Mouse (Mus musculus): Measurements from ENCODE around the gene Dpm2.
A peak's percentile ranks its signal among the peaks of the same experiment; 100 is the strongest.

Gene Dpm2

GRCm38 (mm10) chr2:32547380-32547779 is 23.3 kb upstream of the Dpm2 start:
- DNase-seq (ENCODE audit: low spot score in 2 of 2): no peak

GRCm38 (mm10) chr2:32547964-32548739 is 22.5 kb upstream of the Dpm2 start:
- DNase-seq (ENCODE audit: low spot score in 2 of 2): no peak

DNA sequence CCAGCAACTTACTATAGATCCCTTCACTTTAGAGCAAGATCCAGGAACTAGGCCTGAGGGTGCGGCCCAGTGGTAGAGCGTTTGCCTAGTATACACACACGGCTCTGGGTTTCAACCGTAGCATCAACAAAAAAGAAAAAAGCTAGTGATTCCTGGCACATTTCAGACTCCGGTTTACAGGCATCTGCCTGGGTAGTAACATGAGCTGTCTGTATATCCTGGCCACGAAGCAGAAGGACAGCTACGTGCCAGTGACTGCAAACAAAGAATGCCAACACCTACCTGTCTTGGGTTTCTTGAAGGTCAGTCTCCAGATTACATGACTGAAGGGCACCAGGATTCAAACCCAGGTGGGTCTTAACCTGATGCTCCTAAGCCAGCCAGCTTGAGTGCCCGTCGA is 21.5 kb upstream of the Dpm2 start:
- DNase-seq (ENCODE audit: low spot score in 2 of 2): no peak

- DNase-seq (ENCODE audit: low spot score in 2 of 2): peak; percentile 75 to 81
Observed at GRCm38 (mm10) chr2:32549764-32550163, 20.9 kb upstream of the Dpm2 start.

DNA sequence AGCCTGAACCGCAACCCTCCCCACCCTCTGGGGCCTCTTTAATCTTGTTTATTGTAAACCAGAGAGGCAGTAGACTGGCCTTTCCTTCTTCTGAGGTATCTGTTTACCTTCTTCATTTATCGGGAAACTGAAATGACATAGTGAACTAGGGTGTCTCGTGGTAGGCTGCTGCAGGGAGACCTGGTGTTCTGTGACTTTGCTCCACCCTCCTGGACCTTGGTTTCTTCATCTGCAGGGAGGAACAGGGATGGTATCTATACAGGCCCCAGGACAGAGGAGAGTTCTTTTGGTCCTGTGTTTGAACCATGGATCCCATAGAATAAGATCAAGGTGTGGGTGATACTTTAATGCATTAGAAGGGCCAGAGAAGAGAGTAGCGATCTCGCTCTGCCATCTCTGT is 19.4 kb upstream of the Dpm2 start:
- DNase-seq (ENCODE audit: low spot score in 2 of 2): no peak

DNA sequence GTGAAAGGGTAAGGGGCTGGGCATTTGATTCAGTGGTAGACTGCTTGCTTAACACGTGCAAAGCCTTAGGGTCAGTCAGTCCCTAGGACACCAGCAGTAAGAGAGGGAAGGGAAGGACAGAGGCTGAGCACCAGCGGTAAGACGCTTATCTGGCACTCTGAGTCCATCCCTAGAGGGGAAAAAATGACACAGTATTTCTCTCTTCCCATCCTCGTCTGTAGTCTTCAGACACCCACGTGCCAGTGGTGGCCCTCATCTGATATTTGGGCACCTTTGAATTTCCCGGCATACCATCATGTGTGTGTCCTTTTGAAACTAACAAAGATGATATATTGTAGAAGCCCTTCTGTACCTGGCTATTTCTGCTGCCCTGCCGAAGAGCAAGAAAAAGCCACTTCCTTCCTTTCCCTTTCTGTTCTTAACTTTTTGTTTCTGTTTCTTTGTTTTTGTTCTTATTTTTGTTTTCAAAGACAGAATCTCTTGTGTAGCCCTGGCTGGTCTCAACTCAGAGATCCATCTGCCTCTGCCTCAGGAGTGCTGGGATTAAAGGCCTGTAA is 17.0 kb upstream of the Dpm2 start:
- no peak for DNase-seq (ENCODE audit: low spot score in 2 of 2)

- no peak for DNase-seq (ENCODE audit: low spot score in 2 of 2)
Observed at GRCm38 (mm10) chr2:32555484-32555883, 15.2 kb upstream of the Dpm2 start.

GRCm38 (mm10) chr2:32556019-32556418 is 14.6 kb upstream of the Dpm2 start:
- no peak for DNase-seq (ENCODE audit: low spot score in 2 of 2)

- DNase-seq (ENCODE audit: low spot score in 2 of 2): no peak
Observed at GRCm38 (mm10) chr2:32559570-32559969, 11.1 kb upstream of the Dpm2 start.

- DNase-seq (ENCODE audit: low spot score in 2 of 2): no peak
Observed at GRCm38 (mm10) chr2:32566536-32567063, 4.1 kb upstream of the Dpm2 start.

GRCm38 (mm10) chr2:32568149-32568548 is 2.5 kb upstream of the Dpm2 start:
- no peak for DNase-seq (ENCODE audit: low spot score in 2 of 2)

GRCm38 (mm10) chr2:32568941-32569340 is 1.7 kb upstream of the Dpm2 start:
- no peak for DNase-seq (ENCODE audit: low spot score in 2 of 2)

GRCm38 (mm10) chr2:32572196-32572595 is 1.5 kb downstream of the Dpm2 start:
- DNase-seq (ENCODE audit: low spot score in 2 of 2): no peak

GRCm38 (mm10) chr2:32574497-32574896 is 3.8 kb downstream of the Dpm2 start, which contains the start of gene Pip5kl1:
Gene Pip5kl1 (plus strand): TSS chr2:32574797.
- DNase-seq (ENCODE audit: low spot score in 2 of 2): no peak

DNA sequence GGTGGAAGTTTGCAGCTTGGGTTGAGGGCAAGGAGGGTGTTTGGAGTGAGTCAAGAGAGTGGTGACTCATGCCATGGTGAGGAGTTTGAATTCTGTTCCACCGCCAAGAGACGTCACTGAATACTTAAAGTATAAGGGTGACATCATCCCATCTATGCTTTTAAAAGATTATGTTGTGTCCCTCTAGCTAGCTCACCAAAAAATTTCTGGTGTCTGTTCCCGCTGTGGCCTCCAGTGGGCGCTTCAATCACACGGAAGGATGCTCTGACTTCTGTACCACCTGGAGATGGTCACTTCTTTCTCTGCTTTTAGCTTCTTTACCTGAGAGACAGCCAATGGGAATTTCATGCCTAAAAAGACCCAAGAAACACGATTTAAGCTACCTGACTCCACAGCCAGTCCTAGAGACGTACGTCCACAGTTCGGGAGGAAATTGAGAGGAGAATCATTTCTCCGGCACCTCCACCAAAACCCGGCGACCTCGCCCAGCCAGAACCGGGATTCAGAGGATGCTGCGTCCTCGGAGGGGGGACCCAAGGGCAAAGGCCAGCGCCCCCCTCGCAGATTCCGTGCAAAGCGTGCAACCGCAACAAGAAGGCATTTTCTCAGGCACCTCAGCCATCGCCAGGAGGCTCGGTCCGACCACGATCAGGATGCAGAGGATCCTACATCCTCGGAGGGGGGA is 4.4 kb downstream of the Dpm2 start:
- DNase-seq (ENCODE audit: low spot score in 2 of 2): no peak

GRCm38 (mm10) chr2:32575586-32576160 is 5.0 kb downstream of the Dpm2 start, which contains the start of gene 9430097D07Rik:
Gene 9430097D07Rik (minus strand): TSS chr2:32575684.
- DNase-seq (ENCODE audit: low spot score in 2 of 2): no peak

DNA sequence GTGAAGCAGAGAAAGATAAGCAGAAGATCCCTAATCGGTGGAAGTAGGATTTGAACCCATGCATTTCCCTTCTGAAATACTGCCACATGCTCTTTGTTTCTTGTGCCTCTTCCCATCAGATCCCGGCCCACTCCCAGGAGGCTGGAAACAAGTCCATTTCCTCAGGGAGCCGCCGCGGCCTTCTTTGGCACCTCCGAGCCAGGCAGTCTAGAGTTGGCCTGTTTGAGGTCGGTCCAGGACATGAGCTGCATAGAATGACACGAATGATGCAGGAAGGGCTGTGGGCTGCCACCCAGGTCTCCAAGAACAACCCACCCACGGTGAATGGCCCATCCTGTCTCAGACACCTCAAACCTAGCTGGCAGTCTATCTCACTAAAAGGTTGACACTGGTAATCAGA is 5.9 kb downstream of the Dpm2 start:
- no peak for DNase-seq (ENCODE audit: low spot score in 2 of 2)

GRCm38 (mm10) chr2:32578146-32579046 is 7.7 kb downstream of the Dpm2 start:
- no peak for DNase-seq (ENCODE audit: low spot score in 2 of 2)

DNA sequence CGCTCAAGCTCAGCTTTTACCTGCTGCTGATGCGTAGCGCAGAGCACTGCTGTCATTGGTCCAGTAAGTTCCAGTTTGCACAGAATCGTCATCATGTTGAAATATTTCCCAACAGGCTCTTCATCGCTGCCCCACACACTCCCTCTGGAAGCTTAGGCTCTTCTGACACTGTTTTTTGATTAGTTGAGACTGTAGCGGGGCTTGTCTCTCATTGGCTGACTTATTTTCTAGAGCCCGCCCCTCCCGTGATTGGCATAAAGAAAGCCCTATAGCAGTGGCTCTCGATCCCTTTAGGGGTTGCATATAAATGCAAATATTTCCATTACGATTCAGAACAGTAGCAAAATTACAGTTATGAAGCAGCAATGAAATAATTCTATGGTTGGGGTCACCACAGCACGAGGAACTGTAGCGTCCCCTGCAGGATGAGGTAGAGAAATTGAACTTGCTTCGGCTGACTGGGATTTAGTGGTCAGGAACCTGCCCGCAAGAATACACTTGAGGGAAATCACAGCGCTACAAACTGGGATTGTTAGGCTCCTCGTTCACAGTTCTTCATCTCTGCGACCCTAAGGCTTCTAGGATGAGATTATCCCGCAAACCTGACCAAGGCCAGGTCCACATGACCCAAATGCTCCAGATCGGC is 10.9 kb downstream of the Dpm2 start:
- DNase-seq (ENCODE audit: low spot score in 2 of 2): no peak
